Mouse (Mus musculus): Measurements from ENCODE around the gene Dusp19. TPM values are rescaled to one million over a fixed set of nuclear protein-coding genes. Genes with fewer than 3 reads are reported as not detected.

Dusp19 gene
- polyA plus RNA-seq, 1 experiment from 2014 or later = 15.4 TPM

- no peaks in the 10 kb centered on the region for H3K9me3 ChIP-seq (ENCODE audit: control insufficient read depth, low read length)
- ATAC-seq = peak; percentile 13; the same call in 1 of the 2 replicates
- H3K4me3 ChIP-seq (ENCODE audit: low read length) = no peak overlapping the region
- H3K27me3 ChIP-seq (replicated peaks; ENCODE audit: control insufficient read depth, insufficient read depth, low read length) = no peaks in the 10 kb centered on the region
- no peaks in the 10 kb centered on the region; the same call in 1 of the 2 replicates for H3K36me3 ChIP-seq (ENCODE audit: control insufficient read depth, insufficient read depth, low read length)
- H3K9ac ChIP-seq (ENCODE audit: low read depth, low read length) = no peak overlapping the region
- no peak overlapping the region for H3K27ac ChIP-seq (ENCODE audit: low read depth, low read length)
- WGBS = 77% methylated on average over 11 of the region's 11 CpGs
- H3K4me2 ChIP-seq (ENCODE audit: low read length) = no peak overlapping the region
- H3K4me1 ChIP-seq (ENCODE audit: control insufficient read depth, insufficient read depth, low read depth, low read length) = no peaks in the 10 kb centered on the region
Measured at GRCm38 (mm10) chr2:80669868-80670666, 53.2 kb downstream of the Dusp19 start.

GRCm38 (mm10) chr2:80678803-80679202, 62.0 kb downstream of the Dusp19 start:
- H3K4me3 ChIP-seq (ENCODE audit: low read length) = no peak overlapping the region
- no peak overlapping the region for H3K4me2 ChIP-seq (ENCODE audit: low read length)
- no peak overlapping the region for H3K27ac ChIP-seq (ENCODE audit: low read depth, low read length)
- H3K27me3 ChIP-seq (replicated peaks; ENCODE audit: control insufficient read depth, insufficient read depth, low read length) = no peaks in the 10 kb centered on the region
- no peak overlapping the region for H3K9ac ChIP-seq (ENCODE audit: low read depth, low read length)
- WGBS = 89% methylated on average over 8 of the region's 8 CpGs
- H3K9me3 ChIP-seq (ENCODE audit: control insufficient read depth, low read length) = no peaks in the 10 kb centered on the region
- no peaks in the 10 kb centered on the region for H3K4me1 ChIP-seq (ENCODE audit: control insufficient read depth, insufficient read depth, low read depth, low read length)
- no peak for ATAC-seq
- H3K36me3 ChIP-seq (ENCODE audit: control insufficient read depth, insufficient read depth, low read length) = no peaks in the 10 kb centered on the region

MicroRNAs within 50 kb of the gene (microRNA counts, 519-probe panel; counts per million panel counts)
- 2,376 counts per million, percentile 57 among the panel's probes with 10 or more counts for microRNA mmu-miR-684

Small RNA genes within 50 kb of the gene (microRNA-seq; reads per million reads assigned to microRNA genes)
- gene Mir684-1 = not detected

Other genes with a start within 250 kb of the Dusp19 start
- gene Frzb, start 169.4 kb upstream of the Dusp19 start, polyA plus RNA-seq (2015; fragmentation: Nextera tagmentation; extraction: Ambion mirVana) = 15.2 and 20.0 TPM in 2 replicates
- gene Nckap1, start 35.7 kb upstream of the Dusp19 start, polyA plus RNA-seq (2015; fragmentation: Nextera tagmentation; extraction: Ambion mirVana) = 63.0 and 88.0 TPM in 2 replicates
- 51.7 and 53.7 TPM in 2 replicates for gene Nup35, start 191 bp downstream of the Dusp19 start, polyA plus RNA-seq (2015; fragmentation: Nextera tagmentation; extraction: Ambion mirVana)

Data from hindbrain, embryonic 16.5 days (tissue).